Mouse (Mus musculus) C2C12 (cell line): ENCODE results near the gene Spcs1.

Source experiments
- CEBPB ChIP-seq: IDR thresholded peaks from one replicate; pipeline ENCODE4 v1.6.1; 2011; ENCODE audit warnings: low read depth, mild to moderate bottlenecking, control low read depth, moderate library complexity
- CTCF ChIP-seq: IDR thresholded peaks from one replicate; pipeline ENCODE4 v1.5.1; 2011; ENCODE audit not compliant: control insufficient read depth, insufficient read depth, insufficient read length
- FOSL1 ChIP-seq: IDR thresholded peaks from one replicate; pipeline ENCODE4 v1.8.0; 2011; ENCODE audit warnings: mild to moderate bottlenecking, low read length; ENCODE audit not compliant: poor library complexity, insufficient read depth, severe bottlenecking
- MAX ChIP-seq: IDR thresholded peaks from one replicate; pipeline ENCODE4 v1.6.1; 2011; ENCODE audit warnings: mild to moderate bottlenecking, control low read depth
- MYOD1 ChIP-seq: IDR thresholded peaks from one replicate; pipeline ENCODE4 v1.6.1; 2011; ENCODE audit warnings: low read depth; ENCODE audit not compliant: control insufficient read depth, insufficient read length
- MYOG ChIP-seq: IDR thresholded peaks from one replicate; pipeline ENCODE4 v1.6.1; 2011; ENCODE audit not compliant: control insufficient read depth, insufficient read length; ENCODE audit errors: extremely low read depth
- USF1 ChIP-seq: IDR thresholded peaks from one replicate; pipeline ENCODE4 v1.6.1; 2011; ENCODE audit warnings: low read depth, mild to moderate bottlenecking, control low read depth, moderate library complexity

- TF ChIP-seq CTCF (no peak), MYOG (no peak), MAX (no peak), USF1 (no peak), MYOD1 (no peak), CEBPB (no peak), FOSL1 (no peak)
Observed at GRCm38 (mm10) chr14:31045296-31045695, 43.8 kb upstream of the Spcs1 start.
